Mouse (Mus musculus): ENCODE measurements around the gene Lmo7. TPM values are rescaled to one million over a fixed set of nuclear protein-coding genes. Genes with fewer than 3 reads are reported as not detected.

Lmo7 gene
- polyA plus RNA-seq, 1 experiment from 2014 or later = 4.4 TPM

GRCm38 (mm10) chr14:101847520-101847919 is 117.8 kb downstream of the Lmo7 start:
- Histone ChIP-seq H3K4me3 (ENCODE audit: low read depth, low read length) (no peak overlapping the region), H3K36me3 (ENCODE audit: control insufficient read depth, insufficient read depth, low read length) (no peaks in the 10 kb centered on the region), H3K4me2 (ENCODE audit: low read length) (no peak overlapping the region), H3K9ac (ENCODE audit: low read length) (no peak overlapping the region), H3K27ac (ENCODE audit: low read depth, low read length) (no peak overlapping the region), H3K4me1 (ENCODE audit: control insufficient read depth, insufficient read depth, low read length) (no peaks in the 10 kb centered on the region), H3K27me3 (replicated peaks; ENCODE audit: control insufficient read depth, insufficient read depth, low read length) (no peaks in the 10 kb centered on the region), H3K9me3 (replicated peaks; ENCODE audit: control insufficient read depth, low read length) (no peaks in the 10 kb centered on the region)
- 92% methylated on average over 7 of the region's 7 CpGs for WGBS
- no peak for DNase-seq (ENCODE audit: low spot score)
- no peak for ATAC-seq

- ATAC-seq = no peak
- WGBS = 88% methylated on average over 6 of the region's 6 CpGs
- H3K4me3 ChIP-seq (ENCODE audit: low read depth, low read length) = no peak overlapping the region
- H3K27ac ChIP-seq (ENCODE audit: low read depth, low read length) = no peak overlapping the region
- no peak overlapping the region for H3K9ac ChIP-seq (ENCODE audit: low read length)
- H3K27me3 ChIP-seq (replicated peaks; ENCODE audit: control insufficient read depth, insufficient read depth, low read length) = no peaks in the 10 kb centered on the region
- no peaks in the 10 kb centered on the region for H3K9me3 ChIP-seq (replicated peaks; ENCODE audit: control insufficient read depth, low read length)
- H3K36me3 ChIP-seq (ENCODE audit: control insufficient read depth, insufficient read depth, low read length) = no peaks in the 10 kb centered on the region
- no peak overlapping the region for H3K4me2 ChIP-seq (ENCODE audit: low read length)
- no peak for DNase-seq (ENCODE audit: low spot score)
- no peaks in the 10 kb centered on the region for H3K4me1 ChIP-seq (ENCODE audit: control insufficient read depth, insufficient read depth, low read length)
Measured at GRCm38 (mm10) chr14:101852584-101853195, 122.9 kb downstream of the Lmo7 start.

DNA sequence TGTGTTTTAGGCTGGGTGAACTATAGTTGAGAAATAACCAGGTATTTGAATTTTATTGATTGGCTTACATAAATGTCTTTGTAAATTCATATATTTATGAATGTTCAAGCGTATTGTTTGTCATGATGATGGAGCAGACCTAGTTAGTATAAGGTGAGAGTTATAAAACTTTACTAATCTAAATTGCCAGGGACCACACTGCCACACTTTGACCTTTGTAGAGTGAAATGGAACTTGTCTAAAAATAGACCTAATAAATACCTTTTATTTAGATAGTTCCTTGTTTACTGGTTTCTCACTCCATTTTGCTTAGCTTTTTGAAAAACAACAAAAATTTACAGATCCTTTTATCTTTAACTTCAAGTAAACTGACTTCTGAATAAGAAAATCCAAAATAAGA is 123.5 kb downstream of the Lmo7 start:
- Histone ChIP-seq H3K4me2 (ENCODE audit: low read length) (no peak overlapping the region), H3K4me1 (ENCODE audit: control insufficient read depth, insufficient read depth, low read length) (no peaks in the 10 kb centered on the region), H3K27ac (ENCODE audit: low read depth, low read length) (no peak overlapping the region), H3K4me3 (ENCODE audit: low read depth, low read length) (no peak overlapping the region), H3K9ac (ENCODE audit: low read length) (no peak overlapping the region), H3K27me3 (replicated peaks; ENCODE audit: control insufficient read depth, insufficient read depth, low read length) (no peaks in the 10 kb centered on the region), H3K9me3 (replicated peaks; ENCODE audit: control insufficient read depth, low read length) (no peaks in the 10 kb centered on the region), H3K36me3 (ENCODE audit: control insufficient read depth, insufficient read depth, low read length) (no peaks in the 10 kb centered on the region)
- 91% methylated on average over 1 of the region's 1 CpGs for WGBS
- DNase-seq (ENCODE audit: low spot score) = no peak
- ATAC-seq = no peak

GRCm38 (mm10) chr14:101853722-101854121 is 124.0 kb downstream of the Lmo7 start:
- H3K9ac ChIP-seq (ENCODE audit: low read length) = no peak overlapping the region
- H3K9me3 ChIP-seq (replicated peaks; ENCODE audit: control insufficient read depth, low read length) = no peaks in the 10 kb centered on the region
- 82% methylated on average over 4 of the region's 4 CpGs for WGBS
- H3K4me3 ChIP-seq (ENCODE audit: low read depth, low read length) = no peak overlapping the region
- H3K4me1 ChIP-seq (ENCODE audit: control insufficient read depth, insufficient read depth, low read length) = no peaks in the 10 kb centered on the region
- ATAC-seq = no peak
- H3K36me3 ChIP-seq (ENCODE audit: control insufficient read depth, insufficient read depth, low read length) = no peaks in the 10 kb centered on the region
- H3K27ac ChIP-seq (ENCODE audit: low read depth, low read length) = no peak overlapping the region
- no peak overlapping the region for H3K4me2 ChIP-seq (ENCODE audit: low read length)
- H3K27me3 ChIP-seq (replicated peaks; ENCODE audit: control insufficient read depth, insufficient read depth, low read length) = no peaks in the 10 kb centered on the region
- no peak for DNase-seq (ENCODE audit: low spot score)

DNA sequence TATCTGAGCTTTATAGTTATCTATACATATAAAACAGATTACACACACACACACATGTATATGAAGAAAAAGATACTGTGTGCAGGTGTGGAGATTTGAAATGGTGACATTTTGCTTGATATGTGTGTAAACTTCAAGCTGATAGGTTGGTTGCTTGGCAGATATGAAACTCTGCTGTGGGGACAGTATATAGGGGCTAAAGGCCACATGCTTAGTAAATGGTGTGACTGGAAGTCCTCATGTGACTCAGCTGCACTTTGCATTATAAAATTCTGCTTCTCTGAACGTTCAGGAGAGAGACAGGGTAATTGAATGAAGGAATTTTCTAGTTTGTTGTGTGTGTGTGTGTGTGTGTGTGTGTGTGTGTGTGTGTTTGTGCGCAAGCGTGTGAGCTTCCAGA is 124.5 kb downstream of the Lmo7 start:
- Histone ChIP-seq H3K4me1 (ENCODE audit: control insufficient read depth, insufficient read depth, low read length) (no peaks in the 10 kb centered on the region), H3K4me2 (ENCODE audit: low read length) (no peak overlapping the region), H3K4me3 (ENCODE audit: low read depth, low read length) (no peak overlapping the region), H3K27me3 (replicated peaks; ENCODE audit: control insufficient read depth, insufficient read depth, low read length) (no peaks in the 10 kb centered on the region), H3K36me3 (ENCODE audit: control insufficient read depth, insufficient read depth, low read length) (no peaks in the 10 kb centered on the region), H3K9ac (ENCODE audit: low read length) (no peak overlapping the region), H3K27ac (ENCODE audit: low read depth, low read length) (no peak overlapping the region), H3K9me3 (replicated peaks; ENCODE audit: control insufficient read depth, low read length) (no peaks in the 10 kb centered on the region)
- 82% methylated on average over 3 of the region's 3 CpGs for WGBS
- DNase-seq (ENCODE audit: low spot score) (no peak), ATAC-seq (no peak)

DNA sequence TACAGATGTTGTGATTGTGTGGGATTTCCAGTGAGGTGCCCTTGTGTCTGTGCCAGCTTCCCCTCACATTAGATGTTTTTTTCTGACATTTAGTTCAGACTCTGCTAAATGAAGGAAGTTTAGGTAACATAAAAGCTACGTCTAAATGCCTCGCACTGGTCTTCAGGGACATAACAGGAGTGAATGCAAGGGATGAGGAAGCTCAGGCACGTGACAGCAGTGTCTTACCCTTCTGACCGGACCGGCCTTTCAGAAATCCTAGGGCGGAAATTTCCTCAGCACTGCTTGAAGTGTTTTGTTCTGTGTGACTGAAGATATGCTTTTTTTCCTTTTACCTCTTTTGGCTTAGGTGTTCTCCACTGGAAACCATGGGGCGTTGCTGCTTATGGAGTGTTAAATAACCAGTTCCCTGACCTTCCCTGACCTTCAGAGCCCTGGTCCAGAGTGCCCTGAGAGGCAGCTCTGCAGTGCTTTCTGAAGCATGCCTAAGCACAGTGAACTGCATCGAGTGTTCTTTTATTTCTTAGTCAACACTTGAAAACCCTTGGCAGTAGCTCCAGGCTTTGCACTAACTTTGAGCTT is 129.6 kb downstream of the Lmo7 start:
- DNase-seq (ENCODE audit: low spot score) = no peak
- H3K4me3 ChIP-seq (ENCODE audit: low read depth, low read length) = no peak overlapping the region
- no peak overlapping the region for H3K4me2 ChIP-seq (ENCODE audit: low read length)
- no peaks in the 10 kb centered on the region for H3K4me1 ChIP-seq (ENCODE audit: control insufficient read depth, insufficient read depth, low read length)
- no peak overlapping the region for H3K27ac ChIP-seq (ENCODE audit: low read depth, low read length)
- ATAC-seq = no peak
- H3K9me3 ChIP-seq (replicated peaks; ENCODE audit: control insufficient read depth, low read length) = no peaks in the 10 kb centered on the region
- no peak overlapping the region for H3K9ac ChIP-seq (ENCODE audit: low read length)
- no peaks in the 10 kb centered on the region for H3K36me3 ChIP-seq (ENCODE audit: control insufficient read depth, insufficient read depth, low read length)
- no peaks in the 10 kb centered on the region for H3K27me3 ChIP-seq (replicated peaks; ENCODE audit: control insufficient read depth, insufficient read depth, low read length)
- WGBS = 65% methylated on average over 8 of the region's 8 CpGs

GRCm38 (mm10) chr14:101862088-101862487 is 132.3 kb downstream of the Lmo7 start:
- Histone ChIP-seq H3K27me3 (replicated peaks; ENCODE audit: control insufficient read depth, insufficient read depth, low read length) (no peaks in the 10 kb centered on the region), H3K9me3 (replicated peaks; ENCODE audit: control insufficient read depth, low read length) (no peaks in the 10 kb centered on the region), H3K4me2 (ENCODE audit: low read length) (no peak overlapping the region), H3K4me1 (ENCODE audit: control insufficient read depth, insufficient read depth, low read length) (no peaks in the 10 kb centered on the region), H3K36me3 (ENCODE audit: control insufficient read depth, insufficient read depth, low read length) (no peaks in the 10 kb centered on the region), H3K9ac (ENCODE audit: low read length) (no peak overlapping the region), H3K4me3 (ENCODE audit: low read depth, low read length) (no peak overlapping the region), H3K27ac (ENCODE audit: low read depth, low read length) (no peak overlapping the region)
- no peak for DNase-seq (ENCODE audit: low spot score)
- ATAC-seq = no peak
- 65% methylated on average over 3 of the region's 3 CpGs for WGBS

- peak; percentile 38 for DNase-seq (ENCODE audit: low spot score)
Measured at GRCm38 (mm10) chr14:101867071-101867733, 137.4 kb downstream of the Lmo7 start.

GRCm38 (mm10) chr14:101869145-101869544 is 139.4 kb downstream of the Lmo7 start:
- Histone ChIP-seq H3K27ac (ENCODE audit: low read depth, low read length) (no peak overlapping the region), H3K4me3 (ENCODE audit: low read depth, low read length) (no peak overlapping the region), H3K27me3 (replicated peaks; ENCODE audit: control insufficient read depth, insufficient read depth, low read length) (no peaks in the 10 kb centered on the region), H3K9ac (ENCODE audit: low read length) (no peak overlapping the region), H3K4me2 (ENCODE audit: low read length) (no peak overlapping the region), H3K36me3 (ENCODE audit: control insufficient read depth, insufficient read depth, low read length) (no peaks in the 10 kb centered on the region), H3K4me1 (ENCODE audit: control insufficient read depth, insufficient read depth, low read length) (no peaks in the 10 kb centered on the region), H3K9me3 (replicated peaks; ENCODE audit: control insufficient read depth, low read length) (no peaks in the 10 kb centered on the region)
- DNase-seq (ENCODE audit: low spot score) (no peak), ATAC-seq (no peak)
- 80% methylated on average over 6 of the region's 6 CpGs for WGBS

More at GRCm38 (mm10) chr14:101867071-101867733, 137.4 kb downstream of the Lmo7 start:
- H3K27me3 ChIP-seq (replicated peaks; ENCODE audit: control insufficient read depth, insufficient read depth, low read length) = no peaks in the 10 kb centered on the region
- H3K27ac ChIP-seq (ENCODE audit: low read depth, low read length) = no peak overlapping the region
- no peaks in the 10 kb centered on the region for H3K9me3 ChIP-seq (replicated peaks; ENCODE audit: control insufficient read depth, low read length)
- peak; percentile 50; the same call in 1 of the 2 replicates for ATAC-seq
- 38% methylated on average over 10 of the region's 10 CpGs for WGBS
- no peak overlapping the region for H3K9ac ChIP-seq (ENCODE audit: low read length)
- H3K4me1 ChIP-seq (ENCODE audit: control insufficient read depth, insufficient read depth, low read length) = no peaks in the 10 kb centered on the region
- H3K4me2 ChIP-seq (ENCODE audit: low read length) = no peak overlapping the region
- H3K4me3 ChIP-seq (ENCODE audit: low read depth, low read length) = no peak overlapping the region
- no peaks in the 10 kb centered on the region for H3K36me3 ChIP-seq (ENCODE audit: control insufficient read depth, insufficient read depth, low read length)

Data from forebrain, embryonic 14.5 days (tissue).